Mouse (Mus musculus) thymus, adult 2 months (tissue): ENCODE measurements around the gene Vwf. TPM values are rescaled to one million over a fixed set of nuclear protein-coding genes. Genes with fewer than 3 reads are reported as not detected.

Experiments used
- DNase-seq: peaks from one replicate; pipeline ENCODE4 v3.0.0; 2021
- H3K27ac ChIP-seq: fragments of 200-500 bp; 2 replicates; pipeline ENCODE4 v1.5.1; 2012; ENCODE audit warnings: low read length, control low read depth; ENCODE audit not compliant: control insufficient read depth, insufficient read depth
- H3K27me3 ChIP-seq: fragments of 200-500 bp; 2 replicates; pipeline ENCODE4 v1.6.1; 2012; ENCODE audit warnings: mild to moderate bottlenecking, low read length, moderate library complexity, mixed read lengths; ENCODE audit not compliant: control insufficient read depth, insufficient read depth
- H3K36me3 ChIP-seq: fragments of 200-500 bp; 2 replicates; pipeline ENCODE4 v1.6.1; 2012; ENCODE audit warnings: mild to moderate bottlenecking, low read length, moderate library complexity; ENCODE audit not compliant: control insufficient read depth, insufficient read depth
- H3K4me1 ChIP-seq: fragments of 200-500 bp; replicated peaks from 2 replicates; pipeline ENCODE4 v1.6.1; 2012; ENCODE audit warnings: low read length; ENCODE audit not compliant: control insufficient read depth, insufficient read depth
- H3K4me3 ChIP-seq: fragments of 200-500 bp; 2 replicates; pipeline ENCODE4 v1.5.1; 2012; ENCODE audit warnings: mild to moderate bottlenecking, low read length, control low read depth, moderate library complexity; ENCODE audit not compliant: control insufficient read depth, insufficient read depth
- CTCF ChIP-seq: fragments of 200-500 bp; IDR thresholded peaks from 2 replicates; pipeline ENCODE4 v1.5.1; 2012; ENCODE audit warnings: mild to moderate bottlenecking, control low read depth, low read length, moderate library complexity, borderline replicate concordance; ENCODE audit not compliant: control insufficient read depth, poor library complexity, insufficient read depth; ENCODE audit errors: extremely low read depth
- POLR2A ChIP-seq: fragments of 200-500 bp; IDR thresholded peaks from 2 replicates; pipeline ENCODE4 v1.6.1; 2012; ENCODE audit warnings: mild to moderate bottlenecking, low read length, control low read depth, moderate library complexity; ENCODE audit not compliant: control insufficient read depth, poor library complexity, insufficient read depth; ENCODE audit errors: extremely low read depth
- WGBS: fragments of 180-500 bp; shearing (Covaris S2); methylation state at CpG from one replicate; pipeline ENCODE4 v1.1.7; 2018; 5-methylcytosine and 5-hydroxymethylcytosine counted together
- polyA plus RNA-seq: library from polyadenylated mRNA; depleted of rRNA; stranded (reverse); fragments of >200 nt; gene quantifications from 2 replicates; pipeline ENCODE4 v1.2.3, GENCODE M21; 2012

Gene Vwf
- polyA plus RNA-seq, 1 experiment, result 32.3 TPM

DNA sequence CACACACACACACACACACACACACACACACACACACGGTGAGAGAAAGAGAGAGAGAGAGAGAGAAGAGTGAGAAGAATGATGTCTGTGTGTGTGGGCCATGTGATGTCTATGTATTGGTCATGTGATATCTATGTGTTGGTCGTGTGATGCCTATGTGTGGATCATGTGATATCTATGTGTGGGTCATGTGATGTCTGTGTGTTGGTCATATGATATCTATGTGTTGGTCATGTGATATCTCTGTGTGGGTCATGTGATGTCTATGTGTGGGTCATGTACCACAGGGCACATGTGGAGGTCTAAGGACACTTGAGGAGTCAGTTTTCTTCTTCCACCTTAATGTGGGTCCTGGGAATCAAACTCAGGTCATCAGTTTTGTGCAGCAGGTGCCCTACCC lies 33.3 kb downstream of the Vwf start:
- WGBS, result 97% methylated on average over 2 of the region's 2 CpGs

DNA sequence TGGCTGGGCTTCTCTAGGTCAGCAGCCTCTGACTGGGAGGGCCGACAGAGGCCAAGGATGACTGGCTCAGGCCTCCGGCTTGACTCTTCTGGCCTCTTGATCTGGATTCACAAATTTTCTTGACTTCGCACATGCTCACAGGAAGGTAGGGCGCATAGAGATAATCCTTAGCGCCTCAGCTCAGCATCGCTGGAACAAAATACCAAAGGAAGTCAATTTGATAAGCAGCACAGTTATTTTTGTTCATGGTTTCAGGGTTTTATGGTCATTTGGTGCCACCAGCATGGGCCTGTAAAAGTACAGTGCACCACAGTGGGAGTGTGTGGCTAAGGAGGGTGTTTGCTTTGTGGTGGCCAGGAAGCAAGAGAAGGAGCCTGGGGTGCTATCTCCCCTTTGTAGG lies 37.1 kb downstream of the Vwf start:
- TF ChIP-seq POLR2A, result no peak
- TF ChIP-seq CTCF, result no peak
- Histone ChIP-seq H3K4me1 (no peaks in the 10 kb centered on the region), H3K27ac (no peak overlapping the region), H3K36me3 (no peaks in the 10 kb centered on the region), H3K27me3 (no peaks in the 10 kb centered on the region), H3K4me3 (no peak overlapping the region)
- no peak for DNase-seq
- 92% methylated on average over 6 of the region's 6 CpGs for WGBS

More for the DNA sequence above, 33.3 kb downstream of the Vwf start:
- Histone ChIP-seq H3K4me1 (no peaks in the 10 kb centered on the region), H3K36me3 (no peaks in the 10 kb centered on the region), H3K27me3 (no peaks in the 10 kb centered on the region), H3K27ac (no peak overlapping the region), H3K4me3 (no peak overlapping the region)
- DNase-seq, result no peak
- TF ChIP-seq CTCF (no peak), POLR2A (no peak)

DNA sequence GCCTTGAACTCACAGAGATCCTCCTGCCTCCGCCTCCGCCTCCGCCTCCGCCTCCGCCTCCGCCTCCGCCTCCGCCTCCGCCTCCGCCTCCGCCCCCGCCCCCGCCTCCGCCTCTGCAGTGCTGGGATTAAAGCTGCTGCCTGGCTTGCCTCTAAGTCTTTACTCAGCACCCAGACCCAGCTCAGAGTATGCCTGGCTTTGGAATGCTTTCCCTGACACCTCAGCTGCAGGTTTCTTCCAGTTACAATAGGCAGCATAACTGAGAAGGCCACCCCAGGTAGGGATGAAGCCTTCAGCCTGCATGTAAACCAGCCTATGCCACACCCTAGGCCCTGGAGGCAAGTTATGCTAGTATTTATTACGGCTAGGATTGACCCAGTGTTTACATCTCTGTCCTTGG lies 37.7 kb downstream of the Vwf start:
- H3K4me3 ChIP-seq, result no peak overlapping the region
- DNase-seq, result no peak
- no peaks in the 10 kb centered on the region for H3K27me3 ChIP-seq
- H3K4me1 ChIP-seq, result no peaks in the 10 kb centered on the region
- 99% methylated on average over 15 of the region's 15 CpGs for WGBS
- TF ChIP-seq POLR2A (no peak), CTCF (no peak)
- no peaks in the 10 kb centered on the region for H3K36me3 ChIP-seq
- no peak overlapping the region for H3K27ac ChIP-seq

DNA sequence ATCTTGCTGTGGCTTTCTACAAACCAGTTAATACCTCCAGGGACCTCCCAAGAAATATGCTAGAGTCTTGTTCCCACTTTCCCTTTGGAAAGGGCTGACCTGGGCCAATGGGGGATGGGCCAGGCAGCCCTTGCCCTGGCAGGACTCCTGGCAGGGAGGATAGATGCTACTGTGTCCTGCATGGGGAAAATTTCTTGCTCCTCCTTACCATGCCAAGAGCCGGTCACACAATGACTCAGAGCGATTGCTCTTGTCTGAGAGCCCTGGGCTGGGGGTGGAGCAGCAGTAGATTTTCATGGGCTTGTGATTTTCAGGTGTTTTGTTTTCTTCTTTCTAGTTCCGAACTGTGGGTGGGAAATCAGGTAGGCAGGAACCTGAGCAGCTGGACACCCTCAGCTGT lies 39.0 kb downstream of the Vwf start:
- WGBS, result 85% methylated on average over 3 of the region's 3 CpGs
- no peak for DNase-seq
- H3K36me3 ChIP-seq, result no peaks in the 10 kb centered on the region
- no peaks in the 10 kb centered on the region for H3K4me1 ChIP-seq
- no peak overlapping the region for H3K4me3 ChIP-seq
- H3K27me3 ChIP-seq, result no peaks in the 10 kb centered on the region
- H3K27ac ChIP-seq, result no peak overlapping the region
- no peak for TF ChIP-seq CTCF
- no peak for TF ChIP-seq POLR2A

DNA sequence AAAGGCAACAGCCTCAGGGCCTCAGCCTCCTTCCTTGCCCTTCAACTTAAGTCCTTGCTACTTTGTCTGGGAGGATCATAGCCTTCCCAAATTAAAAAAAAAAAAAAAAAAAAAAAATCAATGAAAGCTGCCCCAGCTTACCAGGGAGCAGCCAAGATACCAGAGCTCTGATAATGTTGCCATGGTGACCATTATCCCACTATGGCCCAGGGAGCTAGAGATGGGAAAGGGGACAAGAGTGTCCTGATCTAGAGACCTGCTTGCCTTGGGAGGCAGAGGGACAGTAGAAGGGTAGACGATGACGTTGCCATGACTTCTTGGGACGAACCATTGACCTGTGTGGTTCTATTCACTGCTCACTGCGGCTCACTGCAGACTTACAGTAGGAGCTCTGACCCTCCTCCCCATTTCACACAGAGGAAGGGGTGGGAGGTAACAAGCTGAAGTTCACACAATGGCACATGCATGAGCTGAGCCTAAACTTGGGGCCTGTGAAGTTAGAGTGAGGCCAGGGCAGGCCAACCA lies 39.5 kb downstream of the Vwf start:
- 96% methylated on average over 4 of the region's 4 CpGs for WGBS
- no peak for TF ChIP-seq POLR2A
- no peak for TF ChIP-seq CTCF
- no peak overlapping the region for H3K27ac ChIP-seq
- no peak for DNase-seq
- H3K36me3 ChIP-seq, result no peaks in the 10 kb centered on the region
- no peaks in the 10 kb centered on the region for H3K27me3 ChIP-seq
- no peak overlapping the region for H3K4me3 ChIP-seq
- no peaks in the 10 kb centered on the region for H3K4me1 ChIP-seq

DNA sequence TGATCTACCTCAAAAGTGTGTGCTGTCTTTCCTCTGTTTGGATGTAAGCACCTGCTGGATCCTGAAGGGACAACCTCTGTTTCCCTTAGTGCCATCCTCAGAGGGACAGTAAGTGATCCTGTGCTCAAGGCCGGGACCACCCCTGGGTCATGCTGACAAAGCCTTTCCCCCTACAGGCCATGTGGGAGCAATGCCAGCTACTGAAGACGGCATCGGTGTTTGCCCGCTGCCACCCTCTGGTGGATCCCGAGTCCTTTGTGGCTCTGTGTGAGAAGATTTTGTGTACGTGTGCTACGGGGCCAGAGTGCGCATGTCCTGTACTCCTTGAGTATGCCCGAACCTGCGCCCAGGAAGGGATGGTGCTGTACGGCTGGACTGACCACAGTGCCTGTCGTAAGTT lies 41.7 kb downstream of the Vwf start:
- Histone ChIP-seq H3K27me3 (no peaks in the 10 kb centered on the region), H3K27ac (no peak overlapping the region), H3K36me3 (no peaks in the 10 kb centered on the region), H3K4me1 (no peaks in the 10 kb centered on the region), H3K4me3 (no peak overlapping the region)
- 0 out of 2 replicates have a peak, but pooled peaks have one; percentile 16 for TF ChIP-seq CTCF
- TF ChIP-seq POLR2A, result no peak
- DNase-seq, result no peak
- WGBS, result 86% methylated on average over 12 of the region's 12 CpGs

DNA sequence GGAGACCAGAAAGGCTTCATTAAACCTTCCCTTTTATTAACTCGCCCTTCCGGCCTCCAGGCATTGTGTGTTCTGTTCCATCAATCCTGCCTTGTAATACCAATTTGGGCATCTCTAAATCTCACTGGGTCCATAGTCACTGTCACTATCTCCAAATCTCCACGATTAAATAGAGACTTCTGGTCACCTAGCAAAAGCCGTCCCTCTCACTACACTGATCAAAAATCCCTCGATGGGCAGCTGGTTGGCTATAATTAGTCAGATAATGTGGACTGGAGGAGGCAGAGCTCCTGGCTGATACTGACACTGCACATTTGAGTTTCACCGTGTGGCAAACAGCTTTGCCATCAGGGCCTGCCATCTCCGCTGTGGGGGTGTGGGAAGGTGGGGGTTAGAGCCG lies 42.5 kb downstream of the Vwf start:
- Histone ChIP-seq H3K4me3 (no peak overlapping the region), H3K27me3 (no peaks in the 10 kb centered on the region), H3K4me1 (no peaks in the 10 kb centered on the region), H3K27ac (no peak overlapping the region), H3K36me3 (no peaks in the 10 kb centered on the region)
- TF ChIP-seq CTCF (no peak), POLR2A (no peak)
- 92% methylated on average over 8 of the region's 8 CpGs for WGBS
- no peak for DNase-seq
